Mouse (Mus musculus): ENCODE data around the gene Card19. TPM values are rescaled to one million over a fixed set of nuclear protein-coding genes. Genes with fewer than 3 reads are reported as not detected.

Gene Card19
- total RNA-seq, 2 experiments from 2014 or later: 113 to 123 TPM

- no peak overlapping the region for H3K27ac ChIP-seq
- no peak for DNase-seq
- H3K4me3 ChIP-seq: no peak overlapping the region
- intact Hi-C loops (cut with DNase I): no loop called here
- TF ChIP-seq CTCF (IDR thresholded peaks at IDR 0.05): no peak
These were observed 30.8 kb upstream of the Card19 start for GRCm38 (mm10) chr13:49246626-49247025.

- no peak overlapping the region for H3K27ac ChIP-seq
- no peak for TF ChIP-seq CTCF (IDR thresholded peaks at IDR 0.05)
- no peak for DNase-seq
- no peak overlapping the region for H3K4me3 ChIP-seq
- intact Hi-C loops (cut with DNase I): no loop called here
These were observed 30.2 kb upstream of the Card19 start for GRCm38 (mm10) chr13:49246011-49246410.

GRCm38 (mm10) chr13:49245251-49245650, 29.4 kb upstream of the Card19 start:
- intact Hi-C loops (cut with DNase I): no loop called here
- no peak for TF ChIP-seq CTCF (IDR thresholded peaks at IDR 0.05)
- no peak for DNase-seq
- no peak overlapping the region for H3K27ac ChIP-seq
- no peak overlapping the region for H3K4me3 ChIP-seq

GRCm38 (mm10) chr13:49243492-49243891, 27.7 kb upstream of the Card19 start:
- no peak overlapping the region for H3K27ac ChIP-seq

GRCm38 (mm10) chr13:49242321-49243065, 26.7 kb upstream of the Card19 start:
- no peak for TF ChIP-seq CTCF (IDR thresholded peaks at IDR 0.05)
- Histone ChIP-seq H3K4me3 (no peak overlapping the region), H3K27ac (no peak overlapping the region)
- intact Hi-C loops (cut with DNase I): no loop called here
- DNase-seq: no peak

More at GRCm38 (mm10) chr13:49243492-49243891, 27.7 kb upstream of the Card19 start:
- H3K4me3 ChIP-seq: no peak overlapping the region
- intact Hi-C loops (cut with DNase I): no loop called here
- TF ChIP-seq CTCF (IDR thresholded peaks at IDR 0.05): no peak
- DNase-seq: no peak

GRCm38 (mm10) chr13:49238737-49239136, 22.9 kb upstream of the Card19 start:
- intact Hi-C loops (cut with DNase I): no loop called here
- TF ChIP-seq CTCF (IDR thresholded peaks at IDR 0.05): no peak
- Histone ChIP-seq H3K27ac (no peak overlapping the region), H3K4me3 (no peak overlapping the region)
- DNase-seq: no peak

- H3K4me3 ChIP-seq: no peak overlapping the region
- H3K27ac ChIP-seq: no peak overlapping the region
- no peak for TF ChIP-seq CTCF (IDR thresholded peaks at IDR 0.05)
- no peak for DNase-seq
- intact Hi-C loops (cut with DNase I): no loop called here
These were observed 21.8 kb upstream of the Card19 start for GRCm38 (mm10) chr13:49237617-49238016.

GRCm38 (mm10) chr13:49234711-49235110, 18.9 kb upstream of the Card19 start:
- no peak; the same call in 1 of the 2 replicates for TF ChIP-seq CTCF (IDR thresholded peaks at IDR 0.05)
- Histone ChIP-seq H3K27ac (no peak overlapping the region), H3K4me3 (no peak overlapping the region)
- DNase-seq: no peak
- intact Hi-C loops (cut with DNase I): no loop called here

GRCm38 (mm10) chr13:49233792-49234572, 18.1 kb upstream of the Card19 start:
- intact Hi-C loops (cut with DNase I): no loop called here
- no peak for TF ChIP-seq CTCF (IDR thresholded peaks at IDR 0.05)
- Histone ChIP-seq H3K27ac (no peak overlapping the region), H3K4me3 (no peak overlapping the region)
- DNase-seq: no peak

GRCm38 (mm10) chr13:49225633-49226032, 9.8 kb upstream of the Card19 start:
- Histone ChIP-seq H3K4me3 (no peak overlapping the region), H3K27ac (no peak overlapping the region)
- no peak for TF ChIP-seq CTCF (IDR thresholded peaks at IDR 0.05)
- intact Hi-C loops (cut with DNase I): loop anchor here (5.0 kb wide), 1 partner anchor 57 kb away; no protein-coding TSS in a partner anchor
- no peak for DNase-seq

GRCm38 (mm10) chr13:49225159-49225558, 9.3 kb upstream of the Card19 start:
- DNase-seq: no peak
- H3K27ac ChIP-seq: peak overlapping the region; percentile 73; the same call in 1 of the 2 replicates

GRCm38 (mm10) chr13:49224729-49225128, 8.9 kb upstream of the Card19 start:
- peak overlapping the region; percentile 73 for H3K27ac ChIP-seq
- DNase-seq: peak; percentile 23
- TF ChIP-seq CTCF (IDR thresholded peaks at IDR 0.05): no peak
- H3K4me3 ChIP-seq: peak overlapping the region; percentile 57
- intact Hi-C loops (cut with DNase I): loop anchor here (5.0 kb wide), 1 partner anchor 58 kb away; no protein-coding TSS in a partner anchor

More at GRCm38 (mm10) chr13:49225159-49225558, 9.3 kb upstream of the Card19 start:
- H3K4me3 ChIP-seq: peak overlapping the region; percentile 57
- intact Hi-C loops (cut with DNase I): loop anchor here (5.0 kb wide), 1 partner anchor 57 kb away; no protein-coding TSS in a partner anchor
- TF ChIP-seq CTCF (IDR thresholded peaks at IDR 0.05): no peak

GRCm38 (mm10) chr13:49224314-49224713, 8.5 kb upstream of the Card19 start:
- Histone ChIP-seq H3K27ac (peak overlapping the region; percentile 73), H3K4me3 (peak overlapping the region; percentile 57)
- no peak for TF ChIP-seq CTCF (IDR thresholded peaks at IDR 0.05)
- DNase-seq: peak; percentile 67
- intact Hi-C loops (cut with DNase I): no loop called here
